Mouse (Mus musculus) testis, adult 2 months (tissue): ENCODE data around the gene Arhgap31.

Source experiments
- CTCF ChIP-seq: fragments of 200-500 bp; IDR thresholded peaks from 2 replicates; pipeline ENCODE4 v1.5.1; 2012; ENCODE audit warnings: low read depth, mild to moderate bottlenecking, inconsistent platforms, low read length, moderate library complexity; ENCODE audit not compliant: control insufficient read depth, insufficient read depth, insufficient replicate concordance
- POLR2A ChIP-seq: fragments of 200-500 bp; IDR thresholded peaks from 2 replicates; pipeline ENCODE4 v1.6.1; 2012; ENCODE audit warnings: low read depth, mild to moderate bottlenecking, inconsistent platforms, low read length, moderate library complexity; ENCODE audit not compliant: control insufficient read depth

DNA sequence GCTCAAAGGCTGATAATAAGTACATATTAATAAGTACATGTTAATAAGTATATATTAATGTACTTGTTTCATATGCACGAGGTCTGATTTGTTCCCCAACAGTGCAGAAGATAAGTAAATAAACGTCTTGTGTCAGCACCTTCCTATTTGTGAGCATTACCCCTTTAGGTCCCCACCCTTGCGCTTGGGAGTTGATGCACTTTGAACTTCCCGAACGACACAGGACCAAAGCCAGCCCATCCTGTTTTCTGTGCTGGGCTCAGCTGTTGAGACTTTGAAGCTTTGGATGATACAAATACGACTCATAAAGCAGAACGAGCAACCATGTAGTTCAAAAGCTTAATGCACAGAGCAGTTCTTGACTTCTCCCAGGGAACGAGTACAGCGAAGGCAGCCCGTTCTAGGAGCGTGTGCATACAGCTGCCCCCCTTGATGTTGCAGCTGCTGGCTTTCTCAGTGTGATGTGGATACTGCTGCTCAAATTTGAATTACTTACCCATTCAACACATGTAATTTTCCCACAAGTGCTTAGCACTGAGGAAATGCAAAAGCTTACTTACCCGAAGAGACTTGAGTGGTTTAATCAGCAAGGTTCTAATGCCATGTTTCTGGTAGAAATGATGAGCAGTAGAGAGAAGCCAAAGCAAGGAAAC lies 120.9 kb downstream of the Arhgap31 start:
- TF ChIP-seq CTCF (no peak), POLR2A (no peak)
